Mouse (Mus musculus): Measurements from ENCODE around the gene Hoxd8. TPM values are rescaled to one million over a fixed set of nuclear protein-coding genes. Genes with fewer than 3 reads are reported as not detected.

Gene Hoxd8
- polyA plus RNA-seq, 1 experiment = not detected

DNA sequence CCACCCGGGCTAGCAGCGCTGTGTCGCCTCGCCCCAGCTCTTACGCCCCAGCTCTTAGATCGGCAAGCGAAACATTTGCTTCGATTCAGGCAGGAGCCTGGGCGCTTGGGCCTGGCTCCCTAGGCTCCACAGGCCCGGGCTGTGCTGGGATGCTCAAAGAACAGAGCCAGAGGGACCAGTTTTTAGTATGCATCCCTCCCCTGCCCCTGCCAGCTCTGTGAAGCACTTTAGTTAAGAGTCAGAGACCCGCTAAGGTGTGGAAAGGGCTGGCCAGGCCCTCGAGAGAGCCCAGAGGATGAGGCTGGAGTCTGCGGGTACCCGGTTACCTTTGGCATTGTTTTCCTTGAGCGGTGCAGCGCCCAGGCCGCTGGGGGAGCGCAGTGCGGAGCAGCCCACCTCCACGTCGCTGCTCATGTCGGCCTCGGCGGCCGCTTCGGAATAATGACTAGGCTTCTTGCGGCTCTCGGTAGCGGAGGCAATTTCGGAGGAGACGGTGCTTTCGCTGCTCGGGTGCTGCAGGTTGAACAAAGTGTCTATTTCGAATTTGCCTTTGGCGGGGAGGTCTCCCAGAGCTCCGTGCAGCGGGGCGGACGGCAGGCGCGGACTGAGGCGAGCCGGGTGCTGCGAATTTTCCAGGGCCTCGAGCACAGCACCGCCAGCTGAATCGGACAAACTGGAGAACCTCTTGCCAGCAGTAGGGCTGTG lies 45.6 kb upstream of the Hoxd8 start:
- 3% methylated on average over 47 of the region's 47 CpGs for WGBS
- Histone ChIP-seq H3K4me1 (ENCODE audit: control insufficient read depth, insufficient read depth, low read length) (no peaks in the 10 kb centered on the region), H3K27ac (ENCODE audit: insufficient read depth, low read length) (no peak overlapping the region), H3K4me3 (replicated peaks; ENCODE audit: insufficient read depth, low read depth, low read length) (no peak overlapping the region), H3K27me3 (ENCODE audit: control insufficient read depth, insufficient read depth, low read length) (peaks cover 33% of the 10 kb centered on the region; the same call in 1 of the 2 replicates)
- TF ChIP-seq CTCF (IDR thresholded peaks at IDR 0.05; ENCODE audit: borderline replicate concordance, insufficient read depth, low read depth, low read length) (no peak), POLR2A (IDR thresholded peaks at IDR 0.05; ENCODE audit: borderline replicate concordance, insufficient read depth, low read length) (no peak)
- DNase-seq = no peak

DNA sequence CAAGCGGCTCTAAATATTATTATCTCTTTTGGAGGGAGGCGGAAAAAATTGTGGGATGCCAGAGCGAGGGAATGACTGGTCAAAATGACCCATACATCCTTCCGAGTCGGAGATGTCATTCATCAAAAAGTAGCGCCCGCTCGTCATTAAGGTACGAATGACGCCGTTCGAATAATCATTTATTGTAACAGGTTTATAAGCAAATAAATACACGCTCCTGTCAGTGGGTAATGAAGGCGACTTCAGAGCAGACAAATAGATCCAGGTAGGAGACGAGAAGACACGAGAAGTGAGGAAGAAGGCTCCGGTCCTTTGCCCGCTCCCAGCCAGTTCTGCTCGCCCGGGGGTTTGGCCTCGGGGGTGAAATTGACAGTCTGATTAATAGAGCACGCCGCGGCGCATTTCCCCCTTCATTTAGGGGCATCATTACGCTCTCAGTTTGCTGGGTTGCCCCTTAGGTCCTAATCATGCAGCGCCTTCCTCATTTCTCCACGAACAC lies 44.9 kb upstream of the Hoxd8 start, which contains the start of gene Evx2:
Evx2 (minus strand) TSS at position 51 of the 499 bp plus-strand sequence.
- Histone ChIP-seq H3K4me3 (replicated peaks; ENCODE audit: insufficient read depth, low read depth, low read length) (no peak within 1 kb of the TSS), H3K27ac (ENCODE audit: insufficient read depth, low read length) (no peak within 1 kb of the TSS), H3K27me3 (ENCODE audit: control insufficient read depth, insufficient read depth, low read length) (peaks cover 31% of the 10 kb centered on the region; the same call in 1 of the 2 replicates), H3K4me1 (ENCODE audit: control insufficient read depth, insufficient read depth, low read length) (no peaks in the 10 kb centered on the region)
- no peak for TF ChIP-seq POLR2A (IDR thresholded peaks at IDR 0.05; ENCODE audit: borderline replicate concordance, insufficient read depth, low read length)
- no peak for TF ChIP-seq CTCF (IDR thresholded peaks at IDR 0.05; ENCODE audit: borderline replicate concordance, insufficient read depth, low read depth, low read length)
- DNase-seq = no peak
- 6% methylated on average over 28 of the region's 28 CpGs for WGBS

DNA sequence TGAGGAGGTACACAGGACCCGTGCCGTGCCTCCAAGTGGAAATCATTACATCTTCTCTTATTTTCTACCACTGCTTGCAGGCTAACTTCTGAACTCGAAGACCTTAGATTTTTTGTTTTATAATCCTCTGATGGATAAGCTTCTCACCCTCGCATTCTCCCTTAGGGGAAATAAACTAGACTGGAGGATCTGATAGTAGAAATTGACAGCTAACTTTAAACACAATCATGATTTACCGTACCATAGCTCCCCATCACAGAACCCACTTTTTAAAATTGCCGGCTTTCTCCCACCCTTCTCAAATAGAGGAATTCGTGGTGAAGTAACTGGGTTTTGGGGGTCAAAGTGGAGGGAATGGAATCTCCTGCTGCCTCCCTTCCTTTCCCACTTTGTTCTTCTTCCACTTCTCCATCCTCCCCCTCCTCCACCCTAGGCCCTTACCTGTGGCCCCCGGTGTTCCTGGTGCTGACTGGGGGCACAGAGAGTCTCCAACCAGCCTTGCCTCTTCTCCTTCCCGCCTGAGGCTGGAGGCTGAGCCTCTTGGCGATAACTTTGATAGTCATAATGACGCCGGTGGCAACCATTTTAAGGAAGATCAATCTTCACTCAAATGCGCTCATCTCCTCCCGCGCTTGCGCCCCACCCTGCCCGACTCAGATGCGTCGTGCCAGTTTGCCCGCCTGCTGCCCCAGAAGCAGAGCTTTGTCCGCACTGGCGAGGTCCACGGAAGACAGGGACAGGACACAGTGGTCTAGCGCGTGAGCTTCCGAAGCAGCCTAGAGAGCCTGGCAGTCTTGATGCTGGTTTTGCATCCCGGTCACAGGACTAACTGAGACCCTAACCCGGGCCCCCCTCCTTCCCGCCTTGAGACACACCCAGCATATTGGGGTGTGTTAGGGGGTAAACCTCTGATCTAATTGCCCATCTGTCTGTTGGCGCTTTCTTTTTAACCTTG lies 43.7 kb upstream of the Hoxd8 start:
- H3K27ac ChIP-seq (ENCODE audit: insufficient read depth, low read length) = no peak overlapping the region
- no peak overlapping the region for H3K4me3 ChIP-seq (replicated peaks; ENCODE audit: insufficient read depth, low read depth, low read length)
- TF ChIP-seq POLR2A (IDR thresholded peaks at IDR 0.05; ENCODE audit: borderline replicate concordance, insufficient read depth, low read length) (no peak), CTCF (IDR thresholded peaks at IDR 0.05; ENCODE audit: borderline replicate concordance, insufficient read depth, low read depth, low read length) (no peak)
- H3K4me1 ChIP-seq (ENCODE audit: control insufficient read depth, insufficient read depth, low read length) = no peaks in the 10 kb centered on the region
- peaks cover 26% of the 10 kb centered on the region; the same call in 1 of the 2 replicates for H3K27me3 ChIP-seq (ENCODE audit: control insufficient read depth, insufficient read depth, low read length)
- no peak for DNase-seq
- 4% methylated on average over 30 of the region's 30 CpGs for WGBS

DNA sequence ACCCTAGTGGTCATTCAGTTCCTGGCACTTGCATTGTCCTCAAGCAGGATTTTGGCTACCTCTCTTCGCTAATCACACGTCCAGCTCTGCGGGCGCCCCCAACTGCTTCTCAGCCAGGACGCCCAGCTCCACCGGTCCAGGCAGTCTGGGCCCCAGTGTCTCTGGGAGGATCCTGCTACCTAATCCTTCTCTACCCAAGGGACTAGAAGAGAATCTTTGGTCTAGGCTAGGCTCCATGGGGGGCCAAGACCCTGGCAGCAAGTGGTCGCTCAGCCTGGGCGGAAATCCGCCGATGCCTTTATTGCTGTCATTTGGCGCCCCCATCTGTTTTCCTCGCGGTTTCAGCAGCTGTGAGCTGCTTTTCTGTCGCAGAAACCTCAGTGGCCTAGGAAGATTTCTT lies 42.7 kb upstream of the Hoxd8 start:
- 2% methylated on average over 14 of the region's 14 CpGs for WGBS
- H3K27ac ChIP-seq (ENCODE audit: insufficient read depth, low read length) = no peak overlapping the region
- H3K4me3 ChIP-seq (replicated peaks; ENCODE audit: insufficient read depth, low read depth, low read length) = no peak overlapping the region
- peaks cover 21% of the 10 kb centered on the region; the same call in 1 of the 2 replicates for H3K27me3 ChIP-seq (ENCODE audit: control insufficient read depth, insufficient read depth, low read length)
- DNase-seq = no peak
- TF ChIP-seq POLR2A (IDR thresholded peaks at IDR 0.05; ENCODE audit: borderline replicate concordance, insufficient read depth, low read length) (no peak), CTCF (IDR thresholded peaks at IDR 0.05; ENCODE audit: borderline replicate concordance, insufficient read depth, low read depth, low read length) (no peak)
- H3K4me1 ChIP-seq (ENCODE audit: control insufficient read depth, insufficient read depth, low read length) = no peaks in the 10 kb centered on the region

DNA sequence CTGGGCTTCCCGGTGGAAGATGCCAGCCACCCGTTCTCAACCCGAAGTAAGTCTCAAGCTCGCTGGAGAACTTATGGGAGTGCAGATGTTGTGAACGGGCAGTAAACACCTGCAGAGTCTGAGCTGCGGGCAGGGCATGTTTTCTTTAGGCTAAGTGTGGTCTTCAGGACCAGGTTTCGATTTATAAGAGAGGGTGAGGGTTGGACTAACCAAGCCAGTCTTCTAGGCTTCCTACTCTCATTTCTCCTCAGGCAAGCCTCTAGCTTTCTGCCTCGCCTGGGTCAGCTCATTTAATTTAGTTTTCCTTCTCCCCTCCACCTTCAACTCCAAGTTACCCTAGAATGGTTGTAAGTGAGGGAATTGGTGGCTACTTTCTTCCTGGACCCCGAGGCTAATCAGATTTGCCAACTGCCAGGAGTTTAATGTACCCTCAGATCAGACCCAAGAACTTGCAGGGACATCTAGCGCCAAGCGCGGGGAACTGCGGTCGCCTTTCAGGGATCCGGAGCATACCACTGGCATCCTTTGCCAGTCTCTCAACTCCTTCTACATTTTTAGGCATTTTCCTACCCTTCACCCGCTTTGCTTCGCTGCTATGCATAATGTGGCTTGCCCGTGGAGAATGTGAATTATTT lies 41.0 kb upstream of the Hoxd8 start:
- Histone ChIP-seq H3K4me3 (replicated peaks; ENCODE audit: insufficient read depth, low read depth, low read length) (no peak overlapping the region), H3K4me1 (ENCODE audit: control insufficient read depth, insufficient read depth, low read length) (no peaks in the 10 kb centered on the region), H3K27me3 (ENCODE audit: control insufficient read depth, insufficient read depth, low read length) (peaks cover 18% of the 10 kb centered on the region; the same call in 1 of the 2 replicates), H3K27ac (ENCODE audit: insufficient read depth, low read length) (no peak overlapping the region)
- 3% methylated on average over 18 of the region's 18 CpGs for WGBS
- DNase-seq = no peak
- TF ChIP-seq POLR2A (IDR thresholded peaks at IDR 0.05; ENCODE audit: borderline replicate concordance, insufficient read depth, low read length) (no peak), CTCF (IDR thresholded peaks at IDR 0.05; ENCODE audit: borderline replicate concordance, insufficient read depth, low read depth, low read length) (peak; percentile 51; the same call in 1 of the 2 replicates)

DNA sequence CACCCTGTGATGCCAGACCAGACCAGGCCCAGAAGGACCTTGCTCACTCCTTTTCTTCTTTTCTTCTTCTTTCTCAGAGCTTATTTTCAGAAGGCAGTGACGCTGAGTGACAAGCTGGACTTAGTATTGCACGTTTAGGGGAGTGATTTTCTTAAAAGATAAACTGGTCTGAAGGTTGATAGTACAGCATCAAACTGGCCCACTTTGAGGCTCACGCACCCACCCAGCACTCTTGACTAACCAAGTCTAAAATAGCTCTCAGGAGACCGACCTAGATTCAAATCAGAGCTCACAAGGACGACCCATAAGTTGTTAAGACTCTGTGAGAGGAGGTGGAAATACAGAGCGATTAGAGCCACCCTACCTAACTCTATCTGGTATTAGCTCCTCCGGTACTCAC lies 38.0 kb upstream of the Hoxd8 start:
- H3K27me3 ChIP-seq (ENCODE audit: control insufficient read depth, insufficient read depth, low read length) = peaks cover 10% of the 10 kb centered on the region; the same call in 1 of the 2 replicates
- no peak for DNase-seq
- no peak overlapping the region for H3K27ac ChIP-seq (ENCODE audit: insufficient read depth, low read length)
- WGBS = 4% methylated on average over 7 of the region's 7 CpGs
- no peak overlapping the region for H3K4me3 ChIP-seq (replicated peaks; ENCODE audit: insufficient read depth, low read depth, low read length)
- no peaks in the 10 kb centered on the region for H3K4me1 ChIP-seq (ENCODE audit: control insufficient read depth, insufficient read depth, low read length)
- no peak for TF ChIP-seq CTCF (IDR thresholded peaks at IDR 0.05; ENCODE audit: borderline replicate concordance, insufficient read depth, low read depth, low read length)
- no peak for TF ChIP-seq POLR2A (IDR thresholded peaks at IDR 0.05; ENCODE audit: borderline replicate concordance, insufficient read depth, low read length)

DNA sequence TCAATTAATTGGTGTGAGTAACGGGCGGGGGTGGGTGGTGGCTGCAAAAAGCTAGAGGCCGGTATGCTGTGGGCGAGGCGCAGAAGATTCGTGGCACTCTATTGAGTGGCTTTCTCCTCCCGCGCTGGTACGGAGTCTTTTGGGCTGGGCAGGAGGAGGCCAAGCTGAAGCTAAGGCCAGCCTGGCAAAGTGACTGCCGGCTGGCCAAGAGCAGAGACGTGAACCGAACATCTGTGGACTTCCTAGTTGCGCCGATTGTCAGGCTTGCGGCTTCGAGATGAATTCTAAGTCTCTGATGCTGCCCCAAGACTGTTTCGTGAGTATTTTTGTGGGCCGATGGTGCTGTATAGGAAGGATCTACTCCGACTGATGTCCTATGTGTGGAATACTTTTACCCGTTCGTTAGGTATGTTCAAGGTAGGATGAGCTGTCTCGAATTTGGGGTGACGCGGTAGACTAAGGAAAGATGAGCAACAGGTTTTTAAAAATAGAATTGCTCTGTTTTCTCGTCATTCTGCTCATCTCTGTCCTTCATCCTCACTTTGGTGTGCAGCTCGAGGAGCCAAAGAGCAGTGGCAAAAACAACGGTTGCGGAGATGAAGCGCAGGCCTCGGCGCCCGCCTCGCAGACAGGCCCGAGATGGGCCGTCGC lies 37.1 kb upstream of the Hoxd8 start:
- Histone ChIP-seq H3K4me3 (replicated peaks; ENCODE audit: insufficient read depth, low read depth, low read length) (no peak overlapping the region), H3K27ac (ENCODE audit: insufficient read depth, low read length) (no peak overlapping the region), H3K27me3 (ENCODE audit: control insufficient read depth, insufficient read depth, low read length) (peaks cover 10% of the 10 kb centered on the region; the same call in 1 of the 2 replicates), H3K4me1 (ENCODE audit: control insufficient read depth, insufficient read depth, low read length) (no peaks in the 10 kb centered on the region)
- no peak for DNase-seq
- TF ChIP-seq POLR2A (IDR thresholded peaks at IDR 0.05; ENCODE audit: borderline replicate concordance, insufficient read depth, low read length) (no peak), CTCF (IDR thresholded peaks at IDR 0.05; ENCODE audit: borderline replicate concordance, insufficient read depth, low read depth, low read length) (no peak)
- WGBS = 5% methylated on average over 36 of the region's 36 CpGs

Data from cerebellum, adult 2 months (tissue).